Comparison of ENCODE assay signal across 8 mouse cellular contexts in genomic region chr8:91713677-91714312, GRCm38 (mm10).
A peak's percentile ranks its signal among the peaks of the same experiment; 100 is the strongest.
DNase-seq lines count a peak whose midpoint lies in the region; ATAC-seq lines count a peak whose summit lies in the region.

No protein-coding gene starts in this region.

- no peaks in the 10 kb centered on the region; the same call in 1 of the 2 replicates for H3K27me3 ChIP-seq in heart, embryonic 14.5 days (ENCODE audit: control insufficient read depth, insufficient read depth, low read length)
- peaks cover 10% of the 10 kb centered on the region; the same call in 1 of the 2 replicates for H3K27me3 ChIP-seq in hindbrain, embryonic 15.5 days
- no peaks in the 10 kb centered on the region for H3K27me3 ChIP-seq in neural tube, embryonic 14.5 days (ENCODE audit: control insufficient read depth, insufficient read depth, low read length)

- 21% methylated on average over 12 of the region's 12 CpGs for WGBS in heart, embryonic 14.5 days
- 9% methylated on average over 12 of the region's 12 CpGs for WGBS in hindbrain, embryonic 15.5 days
- WGBS in neural tube, embryonic 14.5 days, result 10% methylated on average over 12 of the region's 12 CpGs

- H3K36me3 ChIP-seq in heart, embryonic 14.5 days (ENCODE audit: control insufficient read depth, insufficient read depth, low read length), result no peaks in the 10 kb centered on the region
- no peaks in the 10 kb centered on the region for H3K36me3 ChIP-seq in hindbrain, embryonic 15.5 days
- H3K36me3 ChIP-seq in neural tube, embryonic 14.5 days (ENCODE audit: control insufficient read depth, insufficient read depth, low read length), result no peaks in the 10 kb centered on the region

- no peak for ATAC-seq in heart, embryonic 14.5 days (ENCODE audit: insufficient number of reproducible peaks, insufficient read depth, low FRiP score, low read depth)
- no peak for ATAC-seq in hindbrain, embryonic 15.5 days (ENCODE audit: low FRiP score, low read depth)
- ATAC-seq in neural tube, embryonic 14.5 days (ENCODE audit: low read depth), result no peak
- no peak for ATAC-seq in erythroid progenitor cell, adult 5-6 weeks (replicated peaks; ENCODE audit: low FRiP score, poor library complexity, severe bottlenecking)

- no peaks in the 10 kb centered on the region for H3K9me3 ChIP-seq in heart, embryonic 14.5 days (ENCODE audit: control insufficient read depth, low read length)
- H3K9me3 ChIP-seq in hindbrain, embryonic 15.5 days, result no peaks in the 10 kb centered on the region
- no peaks in the 10 kb centered on the region for H3K9me3 ChIP-seq in neural tube, embryonic 14.5 days (ENCODE audit: control insufficient read depth, low read length)

- H3K4me2 ChIP-seq in heart, embryonic 14.5 days (ENCODE audit: low read length), result peak overlapping the region; percentile 66
- H3K4me2 ChIP-seq in hindbrain, embryonic 15.5 days, result peak overlapping the region; percentile 62
- H3K4me2 ChIP-seq in neural tube, embryonic 14.5 days (ENCODE audit: low read depth, low read length), result peak overlapping the region; percentile 48

- no peak for DNase-seq in heart, adult 9 months (ENCODE audit: low spot score in 2 of 2)
- DNase-seq in liver, result peak; percentile 56
- DNase-seq in left cerebral cortex, postnatal 25 days (ENCODE audit: low spot score in 2 of 2), result no peak
- DNase-seq in urinary bladder, adult 18-20 months (ENCODE audit: low spot score in 2 of 2), result no peak

- H3K27ac ChIP-seq in heart, embryonic 14.5 days (replicated peaks in 1 of 2; ENCODE audit: control insufficient read depth in 1 of 2, insufficient read depth in 1 of 2, low read depth in 2 of 2, low read length in 2 of 2), result peak overlapping the region; percentile 15 to 34; a peak in 2 of 4 replicates
- no peak overlapping the region for H3K27ac ChIP-seq in hindbrain, embryonic 15.5 days (replicated peaks)
- H3K27ac ChIP-seq in neural tube, embryonic 14.5 days (ENCODE audit: low read depth, low read length), result no peak overlapping the region

- peak overlapping the region; percentile 56 for H3K9ac ChIP-seq in heart, embryonic 14.5 days (ENCODE audit: low read length)
- peak overlapping the region; percentile 34; the same call in 1 of the 2 replicates for H3K9ac ChIP-seq in hindbrain, embryonic 15.5 days
- 0 out of 2 replicates have a peak overlapping the region, but pooled peaks have one; percentile 13 for H3K9ac ChIP-seq in neural tube, embryonic 14.5 days (replicated peaks; ENCODE audit: low read depth, low read length)

- peak overlapping the region; percentile 27 to 28; a peak in 3 of 4 replicates for H3K4me3 ChIP-seq in heart, embryonic 14.5 days (ENCODE audit: control insufficient read depth in 1 of 2, insufficient read depth in 1 of 2, low read depth in 1 of 2, low read length in 2 of 2)
- peak overlapping the region; percentile 31 for H3K4me3 ChIP-seq in hindbrain, embryonic 15.5 days
- H3K4me3 ChIP-seq in neural tube, embryonic 14.5 days (ENCODE audit: low read depth, low read length), result peak overlapping the region; percentile 21

- intact Hi-C loops in left cerebral cortex, postnatal 25 days (cut with DNase I), result loop anchor here (5.0 kb wide), 1 partner anchor 649 kb away; no protein-coding TSS in a partner anchor

- H3K4me1 ChIP-seq in heart, embryonic 14.5 days (ENCODE audit: control insufficient read depth in 2 of 2, insufficient read depth in 2 of 2, low read length in 2 of 2), result peaks cover 34 to 47% of the 10 kb centered on the region in 2 experiments
- peaks cover 50% of the 10 kb centered on the region for H3K4me1 ChIP-seq in hindbrain, embryonic 15.5 days (replicated peaks)
- H3K4me1 ChIP-seq in neural tube, embryonic 14.5 days (ENCODE audit: control insufficient read depth, insufficient read depth, low read length), result 0 out of 2 replicates have a peak, but pooled peaks cover 11% of the 10 kb centered on the region

Comparison
In these comparisons a context has a peak if more than half of its experiments do, and no peak if none do; other contexts are left out.
1. H3K27ac ChIP-seq: peak in heart, embryonic 14.5 days (2 of 2); none in hindbrain, embryonic 15.5 days (single experiment) and neural tube, embryonic 14.5 days (single experiment).
2. Peak in every context shown above with its lines, with median percentiles within 50 percentile points of each other: H3K4me2 ChIP-seq, H3K4me3 ChIP-seq and H3K9ac ChIP-seq.